Mouse (Mus musculus) layer of hippocampus, postnatal 14 days (tissue): ENCODE data around the gene Itgae. TPM values are rescaled to one million over a fixed set of nuclear protein-coding genes. Genes with fewer than 3 reads are reported as not detected.

Source experiments
- DNase-seq, 2 experiments: peaks; one replicate each; pipeline ENCODE4 v3.0.0; 2021 to 2022; ENCODE audit warnings: low spot score in 2 of 2, mixed read lengths in 1 of 2
- long read RNA-seq, 2 experiments: library from polyadenylated mRNA; stranded (forward); transcript quantifications; one replicate each; pipeline ENCODE4 v2.0.0; 2021
- total RNA-seq, 2 experiments: library from RNA; stranded (reverse); gene quantifications; 2 replicates each; pipeline ENCODE4 v1.2.3; 2021

Gene Itgae
- total RNA-seq = under 1 TPM; 0.21 to 0.45 TPM
- long read RNA-seq, experiment 1, partial matches to known transcripts = 1 of 1 reads
- long read RNA-seq, experiment 1, other reads (novel, unspliced or antisense) = 0 of 1 reads
- long read RNA-seq, experiment 2, partial matches to known transcripts = 0 of 1 reads
- long read RNA-seq, experiment 2, other reads (novel, unspliced or antisense) = 1 of 1 reads

GRCm38 (mm10) chr11:73090283-73090682, at the start of gene Itgae:
Gene Itgae (plus strand): TSS chr11:73090583.
- DNase-seq = no peak

GRCm38 (mm10) chr11:73044229-73044755, 46.1 kb upstream of the Itgae start:
- DNase-seq = no peak

DNA sequence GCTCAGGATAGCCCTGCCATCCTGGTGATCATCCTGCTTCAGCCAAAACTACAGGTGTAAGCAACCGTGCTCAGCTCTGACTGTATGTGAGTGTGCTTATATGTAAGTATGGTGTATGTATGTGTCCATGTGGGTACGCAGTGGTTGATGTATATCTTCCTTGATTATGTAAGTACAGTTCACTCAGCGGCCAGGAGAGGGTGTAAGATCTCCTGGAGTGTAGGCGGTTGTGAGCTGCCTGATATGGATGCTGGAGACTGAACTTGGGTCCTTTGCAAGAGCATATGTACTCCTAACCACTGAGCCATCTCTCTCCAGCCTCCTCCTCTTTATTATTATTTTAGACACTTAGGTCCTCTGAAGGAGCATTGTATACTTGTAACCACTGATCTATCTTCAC, 45.6 kb upstream of the Itgae start:
- DNase-seq = no peak

DNA sequence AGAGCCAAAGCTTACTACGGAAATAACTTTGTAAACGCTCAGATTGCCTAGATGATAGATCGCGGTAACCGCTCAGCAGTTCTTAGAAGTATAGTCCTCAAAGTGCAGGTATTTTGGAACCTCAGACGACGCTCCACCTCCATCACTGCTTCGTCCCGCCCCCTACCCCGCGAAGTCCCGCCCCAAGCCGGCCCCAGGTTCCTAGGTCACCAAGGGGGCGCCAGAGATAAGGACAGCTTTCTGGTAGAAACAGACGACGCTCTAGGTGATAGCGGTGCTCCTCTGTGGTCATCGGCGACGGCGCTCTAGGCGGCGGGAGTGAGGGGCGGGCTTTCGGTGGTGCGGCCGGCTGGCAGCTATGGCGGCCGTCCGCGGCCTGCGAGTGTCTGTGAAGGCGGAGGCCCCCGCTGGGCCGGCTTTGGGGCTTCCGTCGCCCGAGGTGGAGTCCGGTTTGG, 42.8 kb upstream of the Itgae start, which contains the start of gene Ncbp3:
Ncbp3 (plus strand) TSS at position 242 of the 455 bp plus-strand sequence.
- DNase-seq = peak; percentile 90 to 96

GRCm38 (mm10) chr11:73048030-73048876, 42.1 kb upstream of the Itgae start:
- DNase-seq = no peak

- DNase-seq = peak; percentile 72 to 83
Measured at GRCm38 (mm10) chr11:73049335-73049734, 41.0 kb upstream of the Itgae start.

DNA sequence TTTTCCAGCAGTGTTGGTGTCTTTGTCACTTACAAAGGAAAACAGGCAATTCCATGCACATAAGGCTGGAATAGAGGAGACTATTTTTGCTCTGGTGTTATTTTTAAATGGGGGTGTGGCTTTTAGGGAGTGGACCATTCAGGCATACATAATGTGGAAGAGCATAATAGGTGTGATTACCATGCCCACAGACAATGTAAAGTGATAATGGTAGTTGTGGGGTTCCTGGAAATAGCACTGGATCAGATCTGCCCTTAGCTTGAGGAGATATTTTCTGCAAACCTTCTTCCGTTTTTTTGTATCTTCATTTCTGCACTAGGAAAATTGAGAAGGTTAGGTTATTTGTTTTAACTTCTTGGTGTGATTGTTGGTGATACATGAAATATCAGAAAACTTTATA, 37.6 kb upstream of the Itgae start:
- DNase-seq = no peak

GRCm38 (mm10) chr11:73057701-73058100, 32.7 kb upstream of the Itgae start:
- DNase-seq = no peak

- no peak for DNase-seq
Measured at GRCm38 (mm10) chr11:73059630-73060029, 30.8 kb upstream of the Itgae start.

DNA sequence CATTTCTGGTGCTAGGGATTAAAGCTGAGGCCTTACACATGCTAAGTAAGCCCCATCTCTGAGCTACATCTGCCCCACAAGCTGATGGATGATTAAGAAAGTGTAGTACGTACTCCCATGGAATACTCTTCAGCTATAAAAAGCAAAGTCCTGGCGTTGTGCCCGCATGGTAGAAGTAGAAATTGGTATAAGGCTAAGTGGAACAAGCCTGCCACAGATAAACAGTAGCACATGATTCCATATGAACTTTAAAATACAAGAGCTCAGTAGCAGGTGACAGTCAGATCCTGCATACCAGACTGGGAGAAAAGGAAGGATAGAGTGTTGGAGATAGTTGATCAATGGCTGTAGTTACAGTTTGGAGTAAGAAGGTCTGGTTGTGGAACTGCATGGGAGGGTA, 29.0 kb upstream of the Itgae start:
- DNase-seq = no peak

DNA sequence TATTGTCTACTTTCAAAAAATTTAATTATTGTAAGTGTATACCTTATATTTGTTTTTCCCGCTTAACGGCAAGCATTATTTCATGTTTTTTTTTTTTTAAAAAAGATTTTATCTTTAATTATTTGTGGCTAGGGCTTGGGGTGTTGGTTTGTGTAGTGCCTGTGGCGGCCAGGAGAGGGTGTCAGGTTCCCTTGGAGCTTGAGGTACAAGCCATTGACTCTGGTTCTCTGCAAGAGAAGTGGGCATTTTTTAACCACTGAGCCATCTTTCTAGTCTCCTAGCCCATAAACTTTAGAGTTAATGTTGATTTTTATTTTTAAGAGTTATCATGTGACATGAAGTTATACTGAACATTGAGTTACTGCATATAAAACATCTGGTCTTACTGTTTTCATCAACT, 18.5 kb upstream of the Itgae start:
- no peak for DNase-seq

DNA sequence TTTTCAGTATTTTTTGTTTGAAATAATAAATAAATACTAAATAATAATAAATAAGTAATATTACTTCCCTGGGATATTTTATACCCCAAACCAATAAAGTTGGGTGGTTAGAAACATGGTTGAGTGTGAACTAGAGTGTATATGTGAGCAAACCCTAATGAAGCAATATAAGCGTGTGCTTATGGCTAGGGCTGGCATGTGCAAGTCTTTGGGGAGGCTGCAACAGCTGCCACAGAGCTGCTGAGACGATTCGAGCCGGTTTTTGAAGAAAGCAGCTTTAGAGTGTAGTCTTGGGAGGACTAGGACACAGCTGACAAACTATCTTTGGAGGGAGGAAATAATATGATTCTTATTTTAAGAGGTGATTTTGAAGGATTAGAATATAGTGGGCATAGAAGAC, 14.1 kb upstream of the Itgae start:
- DNase-seq = no peak

GRCm38 (mm10) chr11:73076733-73077132, 13.7 kb upstream of the Itgae start:
- peak in 1 of 2 experiments; percentile 31 for DNase-seq

- no peak for DNase-seq
Measured at GRCm38 (mm10) chr11:73077211-73077720, 13.1 kb upstream of the Itgae start.

- DNase-seq = no peak
Measured at GRCm38 (mm10) chr11:73078615-73079014, 11.8 kb upstream of the Itgae start.

DNA sequence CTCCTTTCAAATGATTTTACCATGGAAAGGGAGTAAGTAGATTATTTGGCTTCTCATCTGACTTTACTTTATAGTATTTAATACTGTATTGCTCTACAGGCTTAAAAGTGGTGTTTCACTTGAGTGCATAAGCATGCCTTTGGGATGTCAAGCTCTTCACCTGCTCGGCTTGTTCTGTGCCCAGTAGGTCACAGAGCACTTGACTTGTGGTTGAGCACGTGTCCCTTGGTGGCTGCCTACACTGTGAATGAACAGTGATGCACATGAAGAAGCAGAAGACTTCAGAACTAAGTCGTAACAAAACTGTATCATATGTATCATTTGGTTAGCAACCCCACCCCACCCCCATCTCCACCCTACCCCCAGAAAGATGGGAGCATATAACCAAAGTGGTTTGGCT, 10.1 kb upstream of the Itgae start:
- DNase-seq = no peak

- no peak for DNase-seq
Measured at GRCm38 (mm10) chr11:73084303-73084702, 6.1 kb upstream of the Itgae start.

GRCm38 (mm10) chr11:73084804-73085231, 5.6 kb upstream of the Itgae start:
- DNase-seq = peak; percentile 52 to 55

- DNase-seq = no peak
Measured at GRCm38 (mm10) chr11:73085391-73085790, 5.0 kb upstream of the Itgae start.

- no peak for DNase-seq
Measured at GRCm38 (mm10) chr11:73087700-73088480, 2.5 kb upstream of the Itgae start.

GRCm38 (mm10) chr11:73090826-73091225, 443 bp downstream of the Itgae start:
- DNase-seq = no peak
